Mouse (Mus musculus) intestine, embryonic 15.5 days (tissue): ENCODE data around the gene Gcnt7. TPM values are rescaled to one million over a fixed set of nuclear protein-coding genes. Genes with fewer than 3 reads are reported as not detected.

Source experiments
- ATAC-seq: fragments of 200-750 bp; cut with Nextera tagmentation; 2 replicates; pipeline ENCODE4 v1.8.0; 2017; ENCODE audit warnings: moderate TSS enrichment, moderate library complexity
- H3K27ac ChIP-seq: fragments of 300-500 bp; sonication (generic); 2 replicates; pipeline ENCODE4 v1.5.1; 2015; ENCODE audit warnings: mild to moderate bottlenecking, inconsistent platforms
- H3K27me3 ChIP-seq: fragments of 300-500 bp; sonication (generic); replicated peaks from 2 replicates; pipeline ENCODE4 v1.6.1; 2015; ENCODE audit warnings: inconsistent platforms
- H3K36me3 ChIP-seq: fragments of 300-500 bp; sonication (generic); 2 replicates; pipeline ENCODE4 v1.6.1; 2015; ENCODE audit warnings: inconsistent platforms
- H3K4me1 ChIP-seq: fragments of 300-500 bp; sonication (generic); replicated peaks from 2 replicates; pipeline ENCODE4 v1.6.1; 2015; ENCODE audit warnings: inconsistent platforms
- H3K4me2 ChIP-seq: fragments of 300-500 bp; sonication (generic); replicated peaks from 2 replicates; pipeline ENCODE4 v1.6.1; 2015; ENCODE audit warnings: mild to moderate bottlenecking, inconsistent platforms
- H3K4me3 ChIP-seq: fragments of 300-500 bp; sonication (generic); replicated peaks from 2 replicates; pipeline ENCODE4 v1.5.1; 2015; ENCODE audit warnings: inconsistent platforms
- H3K9ac ChIP-seq: fragments of 300-500 bp; sonication (generic); 2 replicates; pipeline ENCODE4 v1.6.1; 2015; ENCODE audit warnings: inconsistent platforms
- H3K9me3 ChIP-seq: fragments of 300-500 bp; sonication (generic); 2 replicates; pipeline ENCODE4 v1.6.1; 2016; ENCODE audit warnings: inconsistent platforms
- WGBS: fragments of 180-500 bp; shearing (Covaris S2); methylation state at CpG from one replicate; pipeline ENCODE4 v1.1.7; 2015; 5-methylcytosine and 5-hydroxymethylcytosine counted together
- polyA plus RNA-seq: library from polyadenylated mRNA; unstranded; fragments of >200 nt; fragmentation: Nextera tagmentation; extraction: Ambion mirVana; gene quantifications from 2 replicates; pipeline ENCODE4 v1.2.1, GENCODE M21; 2015

Gcnt7 gene
- polyA plus RNA-seq, 1 experiment from 2014 or later: 1.1 TPM

- no peaks in the 10 kb centered on the region for H3K9me3 ChIP-seq
- H3K27me3 ChIP-seq: no peaks in the 10 kb centered on the region
- H3K4me1 ChIP-seq: no peaks in the 10 kb centered on the region
- no peaks in the 10 kb centered on the region for H3K36me3 ChIP-seq
- no peak overlapping the region for H3K9ac ChIP-seq
- 54% methylated on average over 12 of the region's 12 CpGs for WGBS
- no peak overlapping the region for H3K4me3 ChIP-seq
- no peak overlapping the region for H3K27ac ChIP-seq
- H3K4me2 ChIP-seq: no peak overlapping the region
- ATAC-seq: no peak
These were observed 42.2 kb downstream of the Gcnt7 start for GRCm38 (mm10) chr2:172416218-172416617.

GRCm38 (mm10) chr2:172413894-172414293 lies 44.5 kb downstream of the Gcnt7 start:
- no peaks in the 10 kb centered on the region for H3K27me3 ChIP-seq
- H3K9ac ChIP-seq: no peak overlapping the region
- H3K4me1 ChIP-seq: no peaks in the 10 kb centered on the region
- ATAC-seq: no peak
- H3K9me3 ChIP-seq: no peaks in the 10 kb centered on the region
- H3K27ac ChIP-seq: no peak overlapping the region
- H3K4me3 ChIP-seq: no peak overlapping the region
- WGBS: 47% methylated on average over 5 of the region's 5 CpGs
- no peaks in the 10 kb centered on the region for H3K36me3 ChIP-seq
- no peak overlapping the region for H3K4me2 ChIP-seq

GRCm38 (mm10) chr2:172413273-172413672 lies 45.1 kb downstream of the Gcnt7 start:
- Histone ChIP-seq H3K27me3 (no peaks in the 10 kb centered on the region), H3K9ac (no peak overlapping the region), H3K4me2 (no peak overlapping the region), H3K27ac (no peak overlapping the region), H3K9me3 (no peaks in the 10 kb centered on the region), H3K4me3 (no peak overlapping the region), H3K36me3 (no peaks in the 10 kb centered on the region), H3K4me1 (no peaks in the 10 kb centered on the region)
- 20% methylated on average over 4 of the region's 4 CpGs for WGBS
- ATAC-seq: no peak

GRCm38 (mm10) chr2:172412454-172412853 lies 45.9 kb downstream of the Gcnt7 start:
- H3K4me1 ChIP-seq: no peaks in the 10 kb centered on the region
- H3K9me3 ChIP-seq: no peaks in the 10 kb centered on the region
- 14% methylated on average over 9 of the region's 9 CpGs for WGBS
- H3K27me3 ChIP-seq: no peaks in the 10 kb centered on the region
- H3K9ac ChIP-seq: no peak overlapping the region
- ATAC-seq: no peak
- no peak overlapping the region for H3K4me3 ChIP-seq
- no peaks in the 10 kb centered on the region for H3K36me3 ChIP-seq
- no peak overlapping the region for H3K27ac ChIP-seq
- H3K4me2 ChIP-seq: 0 out of 2 replicates have a peak overlapping the region, but pooled peaks have one; percentile 14

- Histone ChIP-seq H3K4me3 (no peak overlapping the region), H3K36me3 (no peaks in the 10 kb centered on the region), H3K9me3 (no peaks in the 10 kb centered on the region), H3K27ac (no peak overlapping the region), H3K4me1 (no peaks in the 10 kb centered on the region), H3K27me3 (no peaks in the 10 kb centered on the region), H3K9ac (no peak overlapping the region), H3K4me2 (no peak overlapping the region)
- 84% methylated on average over 11 of the region's 11 CpGs for WGBS
- no peak for ATAC-seq
These were observed 47.3 kb downstream of the Gcnt7 start for GRCm38 (mm10) chr2:172411091-172411490.

- Histone ChIP-seq H3K27me3 (no peaks in the 10 kb centered on the region), H3K4me2 (no peak overlapping the region), H3K4me1 (no peaks in the 10 kb centered on the region), H3K9me3 (no peaks in the 10 kb centered on the region), H3K9ac (no peak overlapping the region), H3K27ac (no peak overlapping the region), H3K4me3 (no peak overlapping the region), H3K36me3 (no peaks in the 10 kb centered on the region)
- ATAC-seq: no peak
- 80% methylated on average over 2 of the region's 2 CpGs for WGBS
These were observed 47.7 kb downstream of the Gcnt7 start for GRCm38 (mm10) chr2:172410686-172411085.

- Histone ChIP-seq H3K4me2 (no peak overlapping the region), H3K27me3 (no peaks in the 10 kb centered on the region), H3K4me3 (no peak overlapping the region), H3K9me3 (no peaks in the 10 kb centered on the region), H3K4me1 (no peaks in the 10 kb centered on the region), H3K36me3 (no peaks in the 10 kb centered on the region), H3K9ac (no peak overlapping the region), H3K27ac (no peak overlapping the region)
- ATAC-seq: no peak
- WGBS: 72% methylated on average over 2 of the region's 2 CpGs
These were observed 50.9 kb downstream of the Gcnt7 start for GRCm38 (mm10) chr2:172407499-172407898.

- no peak overlapping the region for H3K27ac ChIP-seq
- WGBS: 67% methylated on average over 4 of the region's 4 CpGs
- no peak for ATAC-seq
These were observed 52.2 kb downstream of the Gcnt7 start for GRCm38 (mm10) chr2:172406173-172406572.

GRCm38 (mm10) chr2:172405011-172405410 lies 53.4 kb downstream of the Gcnt7 start:
- Histone ChIP-seq H3K36me3 (no peaks in the 10 kb centered on the region), H3K27me3 (no peaks in the 10 kb centered on the region), H3K4me1 (no peaks in the 10 kb centered on the region), H3K27ac (no peak overlapping the region), H3K9ac (no peak overlapping the region), H3K4me3 (no peak overlapping the region), H3K9me3 (no peaks in the 10 kb centered on the region), H3K4me2 (no peak overlapping the region)
- WGBS: 65% methylated on average over 3 of the region's 3 CpGs
- ATAC-seq: no peak

More at GRCm38 (mm10) chr2:172406173-172406572, 52.2 kb downstream of the Gcnt7 start:
- no peaks in the 10 kb centered on the region for H3K27me3 ChIP-seq
- H3K4me3 ChIP-seq: no peak overlapping the region
- H3K36me3 ChIP-seq: no peaks in the 10 kb centered on the region
- no peaks in the 10 kb centered on the region for H3K9me3 ChIP-seq
- no peaks in the 10 kb centered on the region for H3K4me1 ChIP-seq
- no peak overlapping the region for H3K4me2 ChIP-seq
- no peak overlapping the region for H3K9ac ChIP-seq

- ATAC-seq: no peak
- no peak overlapping the region for H3K9ac ChIP-seq
- WGBS: 58% methylated on average over 7 of the region's 7 CpGs
- no peaks in the 10 kb centered on the region for H3K4me1 ChIP-seq
- H3K4me2 ChIP-seq: no peak overlapping the region
- H3K9me3 ChIP-seq: no peaks in the 10 kb centered on the region
- no peaks in the 10 kb centered on the region for H3K27me3 ChIP-seq
- no peak overlapping the region for H3K4me3 ChIP-seq
- H3K27ac ChIP-seq: no peak overlapping the region
- H3K36me3 ChIP-seq: no peaks in the 10 kb centered on the region
These were observed 54.2 kb downstream of the Gcnt7 start for GRCm38 (mm10) chr2:172404239-172404638.

GRCm38 (mm10) chr2:172401116-172401825 lies 57.1 kb downstream of the Gcnt7 start:
- H3K4me2 ChIP-seq: no peak overlapping the region
- no peak for ATAC-seq
- no peaks in the 10 kb centered on the region for H3K27me3 ChIP-seq
- no peaks in the 10 kb centered on the region for H3K36me3 ChIP-seq
- H3K4me1 ChIP-seq: no peaks in the 10 kb centered on the region
- no peak overlapping the region for H3K4me3 ChIP-seq
- no peak overlapping the region for H3K9ac ChIP-seq
- H3K27ac ChIP-seq: no peak overlapping the region
- 65% methylated on average over 13 of the region's 13 CpGs for WGBS
- no peaks in the 10 kb centered on the region for H3K9me3 ChIP-seq
